Mouse (Mus musculus): ENCODE measurements at regions not wholly inside any gene's neighbourhood (a gene's known extent, or its start where the extent isn't known, plus 50 kb on each side); places are given as distances from the start of the nearest gene placed in this dataset.

GRCm38 (mm10) chr13:80981201-80981600 lies 98.0 kb downstream of the Arrdc3 start:
- Histone ChIP-seq H3K4me3 (ENCODE audit: control insufficient read depth in 1 of 2, insufficient read depth in 1 of 2, low read depth in 2 of 2, low read length in 2 of 2) (no peak overlapping the region), H3K9me3 (replicated peaks; ENCODE audit: insufficient read depth, low read length) (no peaks in the 10 kb centered on the region), H3K27ac (ENCODE audit: control insufficient read depth, low read depth, low read length) (no peak overlapping the region), H3K27me3 (ENCODE audit: control insufficient read depth in 1 of 2, insufficient read depth in 2 of 2, low read length in 2 of 2) (no peaks in the 10 kb centered on the region; a peak in 1 of 4 replicates), H3K9ac (ENCODE audit: control insufficient read depth, low read depth, low read length, poor library complexity, severe bottlenecking) (no peak overlapping the region), H3K79me2 (ENCODE audit: control insufficient read depth, insufficient read depth, low read length, poor library complexity) (no peaks in the 10 kb centered on the region), H3K4me1 (ENCODE audit: control insufficient read depth in 1 of 2, insufficient read depth in 2 of 2, low read length in 2 of 2) (no peaks in the 10 kb centered on the region), H3K36me3 (ENCODE audit: control insufficient read depth in 1 of 2, insufficient read depth in 2 of 2, low read length in 2 of 2) (no peaks in the 10 kb centered on the region)
- no peak for TF ChIP-seq CHD1 (IDR thresholded peaks at IDR 0.05; ENCODE audit: low read depth, low read length)
- no peak for TF ChIP-seq GABPA (IDR thresholded peaks at IDR 0.05; ENCODE audit: low read depth, low read length)
- TF ChIP-seq MAX (IDR thresholded peaks at IDR 0.05; ENCODE audit: low read length), result no peak
- TF ChIP-seq MXI1 (IDR thresholded peaks at IDR 0.05; ENCODE audit: low read depth, low read length), result no peak
- TF ChIP-seq NRF1 (IDR thresholded peaks at IDR 0.05; ENCODE audit: insufficient read depth, low read depth, low read length, poor library complexity, severe bottlenecking), result no peak
- TF ChIP-seq ELF1 (IDR thresholded peaks at IDR 0.05; ENCODE audit: low read depth, low read length), result no peak
- no peak for TF ChIP-seq HCFC1 (IDR thresholded peaks at IDR 0.05; ENCODE audit: low read depth, low read length)
- no peak for TF ChIP-seq UBTF (IDR thresholded peaks at IDR 0.05; ENCODE audit: borderline replicate concordance, insufficient read depth, low read depth, low read length)
- TF ChIP-seq MYB (IDR thresholded peaks at IDR 0.05; ENCODE audit: low read depth, low read length), result no peak
- no peak for TF ChIP-seq MYC (IDR thresholded peaks at IDR 0.05; ENCODE audit: low read depth, low read length)
- TF ChIP-seq NELFE (IDR thresholded peaks at IDR 0.05; ENCODE audit: low read depth, low read length), result no peak
- no peak for DNase-seq (ENCODE audit: low read depth, low spot score)

GRCm38 (mm10) chr13:80986657-80987056 lies 103.5 kb downstream of the Arrdc3 start:
- TF ChIP-seq ELF1 (IDR thresholded peaks at IDR 0.05; ENCODE audit: low read depth, low read length), result no peak
- TF ChIP-seq HCFC1 (IDR thresholded peaks at IDR 0.05; ENCODE audit: low read depth, low read length), result no peak
- TF ChIP-seq MAZ (IDR thresholded peaks at IDR 0.05; ENCODE audit: low read depth, low read length), result no peak
- no peak for TF ChIP-seq GATA1 (IDR thresholded peaks at IDR 0.05; ENCODE audit: low read depth, low read length)
- no peak for TF ChIP-seq TBP (IDR thresholded peaks at IDR 0.05; ENCODE audit: low read depth, low read length)
- TF ChIP-seq TAL1 (IDR thresholded peaks at IDR 0.05; ENCODE audit: low read length), result no peak
- no peak for TF ChIP-seq MAFK (IDR thresholded peaks at IDR 0.05; ENCODE audit: borderline replicate concordance, low read depth, low read length)
- no peak for TF ChIP-seq JUND (IDR thresholded peaks at IDR 0.05; ENCODE audit: low read depth, low read length)
- TF ChIP-seq CTCF (IDR thresholded peaks at IDR 0.05 in 2 of 3, conservative IDR thresholded peaks at IDR 0.05 in 1 of 3; ENCODE audit: control insufficient read depth in 1 of 3, insufficient read depth in 1 of 3, low read depth in 2 of 3, low read length in 3 of 3, poor library complexity in 1 of 3, severe bottlenecking in 1 of 3), result no peak
- Histone ChIP-seq H3K4me1 (ENCODE audit: control insufficient read depth in 1 of 2, insufficient read depth in 2 of 2, low read length in 2 of 2) (no peaks in the 10 kb centered on the region), H3K4me3 (ENCODE audit: control insufficient read depth in 1 of 2, insufficient read depth in 1 of 2, low read depth in 2 of 2, low read length in 2 of 2) (no peak overlapping the region)

More at GRCm38 (mm10) chr13:80986657-80987056, 103.5 kb downstream of the Arrdc3 start:
- Histone ChIP-seq H3K27ac (ENCODE audit: control insufficient read depth, low read depth, low read length) (no peak overlapping the region), H3K9ac (ENCODE audit: control insufficient read depth, low read depth, low read length, poor library complexity, severe bottlenecking) (no peak overlapping the region), H3K79me2 (ENCODE audit: control insufficient read depth, insufficient read depth, low read length, poor library complexity) (no peaks in the 10 kb centered on the region), H3K27me3 (ENCODE audit: control insufficient read depth in 1 of 2, insufficient read depth in 2 of 2, low read length in 2 of 2) (no peaks in the 10 kb centered on the region), H3K36me3 (ENCODE audit: control insufficient read depth in 1 of 2, insufficient read depth in 2 of 2, low read length in 2 of 2) (no peaks in the 10 kb centered on the region), H3K9me3 (replicated peaks; ENCODE audit: insufficient read depth, low read length) (no peaks in the 10 kb centered on the region)
- no peak for DNase-seq (ENCODE audit: low read depth, low spot score)
